Mouse (Mus musculus): ENCODE data around the gene Gdap2. TPM values are rescaled to one million over a fixed set of nuclear protein-coding genes. Genes with fewer than 3 reads are reported as not detected.

Gdap2 gene
- polyA plus RNA-seq, 1 experiment from 2014 or later: 27.2 TPM

DNA sequence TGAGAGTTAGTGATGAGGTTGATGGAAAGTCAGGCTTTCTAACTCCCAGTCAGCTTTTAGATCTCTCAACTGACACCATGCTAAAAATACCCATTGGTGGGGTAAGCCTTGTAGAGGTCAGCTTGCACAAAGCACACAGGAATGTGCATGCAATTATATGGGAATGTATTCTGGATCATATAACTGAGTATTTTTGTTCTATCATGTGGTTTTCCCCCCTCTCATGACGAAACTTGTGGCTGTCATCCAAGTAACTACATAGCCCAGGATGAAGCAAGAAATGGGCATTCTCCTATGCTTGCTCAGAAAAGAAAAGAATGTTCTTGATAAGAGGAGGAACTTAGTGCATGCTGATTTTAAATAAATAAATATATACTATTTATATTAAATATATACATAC, 65.3 kb downstream of the Gdap2 start:
- Histone ChIP-seq H3K36me3 (ENCODE audit: control insufficient read depth, insufficient read depth, low read length) (no peaks in the 10 kb centered on the region), H3K4me2 (no peak overlapping the region), H3K27me3 (ENCODE audit: control insufficient read depth, insufficient read depth, low read length) (no peaks in the 10 kb centered on the region), H3K9ac (ENCODE audit: low read depth, low read length) (no peak overlapping the region), H3K4me1 (ENCODE audit: control insufficient read depth, insufficient read depth, low read length) (no peaks in the 10 kb centered on the region), H3K4me3 (ENCODE audit: low read depth, low read length) (no peak overlapping the region), H3K27ac (ENCODE audit: low read depth, low read length) (no peak overlapping the region), H3K9me3 (replicated peaks; ENCODE audit: control insufficient read depth, low read length) (no peaks in the 10 kb centered on the region)
- no peak for ATAC-seq (replicated peaks; ENCODE audit: insufficient number of reproducible peaks, low FRiP score, low TSS enrichment)
- 70% methylated on average over 1 of the region's 1 CpGs for WGBS (ENCODE audit: insufficient replicate concordance)

GRCm38 (mm10) chr3:100228981-100229380, 66.8 kb downstream of the Gdap2 start:
- no peaks in the 10 kb centered on the region for H3K9me3 ChIP-seq (replicated peaks; ENCODE audit: control insufficient read depth, low read length)
- H3K27ac ChIP-seq (ENCODE audit: low read depth, low read length): no peak overlapping the region
- no peak overlapping the region for H3K9ac ChIP-seq (ENCODE audit: low read depth, low read length)
- H3K4me1 ChIP-seq (ENCODE audit: control insufficient read depth, insufficient read depth, low read length): no peaks in the 10 kb centered on the region
- 72% methylated on average over 3 of the region's 3 CpGs for WGBS (ENCODE audit: insufficient replicate concordance)
- no peaks in the 10 kb centered on the region for H3K36me3 ChIP-seq (ENCODE audit: control insufficient read depth, insufficient read depth, low read length)
- no peak overlapping the region for H3K4me3 ChIP-seq (ENCODE audit: low read depth, low read length)
- ATAC-seq (replicated peaks; ENCODE audit: insufficient number of reproducible peaks, low FRiP score, low TSS enrichment): no peak
- H3K27me3 ChIP-seq (ENCODE audit: control insufficient read depth, insufficient read depth, low read length): no peaks in the 10 kb centered on the region
- no peak overlapping the region for H3K4me2 ChIP-seq

DNA sequence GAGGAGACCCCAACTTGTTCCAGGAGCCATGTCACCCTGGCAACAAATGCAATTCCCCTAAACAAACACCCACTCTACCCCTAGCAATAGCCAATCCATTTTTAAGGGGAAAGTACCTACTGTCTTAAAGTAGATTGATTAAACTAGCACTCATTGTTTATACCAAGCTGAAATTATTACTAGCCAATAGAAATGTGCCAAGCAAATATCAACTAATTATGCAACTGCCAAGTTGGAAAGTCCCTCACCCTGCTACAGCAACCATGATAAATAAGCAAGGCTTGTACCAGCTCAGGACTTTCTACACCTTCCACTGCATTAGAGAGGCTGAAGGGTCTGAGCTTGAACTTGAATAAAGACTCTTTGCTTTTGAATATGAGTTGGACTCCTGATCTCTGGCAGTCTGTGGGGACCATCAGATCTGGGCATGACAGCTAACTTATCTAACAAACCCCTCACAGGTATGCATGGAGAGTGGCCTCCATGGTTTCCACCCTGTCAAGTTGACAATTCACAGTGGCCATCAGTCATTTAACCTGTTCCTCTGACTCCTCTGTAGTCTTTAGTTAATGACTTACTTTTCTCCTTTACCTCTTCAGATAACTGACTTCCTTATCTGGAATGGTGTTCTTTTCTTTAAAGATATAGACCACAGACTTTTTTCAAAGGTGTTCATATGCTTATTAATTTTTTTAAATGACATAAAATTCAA, 74.7 kb downstream of the Gdap2 start:
- Histone ChIP-seq H3K27ac (ENCODE audit: low read depth, low read length) (no peak overlapping the region), H3K4me3 (ENCODE audit: low read depth, low read length) (no peak overlapping the region)

DNA sequence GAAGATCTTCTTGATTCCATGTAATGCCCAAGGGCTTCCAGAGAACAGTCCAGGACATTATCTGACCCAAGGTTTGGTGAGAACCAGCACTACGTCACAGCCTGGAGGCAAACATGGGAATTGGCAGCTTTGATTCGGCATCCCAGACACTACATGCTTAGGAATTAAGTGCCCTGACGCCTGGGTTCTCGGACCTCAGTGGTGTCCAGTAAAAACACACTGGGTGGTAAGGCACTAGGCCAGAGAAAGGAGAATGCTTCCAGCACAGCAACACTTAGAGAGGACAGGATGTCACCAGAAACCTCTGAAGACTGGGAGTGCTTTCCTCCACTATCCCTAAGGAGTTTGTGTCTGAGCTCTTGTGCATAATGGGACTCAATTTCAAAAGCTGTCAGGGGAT, 80.0 kb downstream of the Gdap2 start:
- WGBS (ENCODE audit: insufficient replicate concordance): 83% methylated on average over 4 of the region's 4 CpGs
- no peak overlapping the region for H3K27ac ChIP-seq (ENCODE audit: low read depth, low read length)
- H3K27me3 ChIP-seq (ENCODE audit: control insufficient read depth, insufficient read depth, low read length): no peaks in the 10 kb centered on the region
- no peaks in the 10 kb centered on the region for H3K36me3 ChIP-seq (ENCODE audit: control insufficient read depth, insufficient read depth, low read length)
- ATAC-seq (replicated peaks; ENCODE audit: insufficient number of reproducible peaks, low FRiP score, low TSS enrichment): no peak
- H3K4me2 ChIP-seq: no peak overlapping the region
- no peaks in the 10 kb centered on the region for H3K9me3 ChIP-seq (replicated peaks; ENCODE audit: control insufficient read depth, low read length)
- no peaks in the 10 kb centered on the region for H3K4me1 ChIP-seq (ENCODE audit: control insufficient read depth, insufficient read depth, low read length)
- H3K4me3 ChIP-seq (ENCODE audit: low read depth, low read length): no peak overlapping the region
- no peak overlapping the region for H3K9ac ChIP-seq (ENCODE audit: low read depth, low read length)

More for the DNA sequence above, 74.7 kb downstream of the Gdap2 start:
- H3K4me2 ChIP-seq: no peak overlapping the region
- H3K27me3 ChIP-seq (ENCODE audit: control insufficient read depth, insufficient read depth, low read length): no peaks in the 10 kb centered on the region
- no peak for ATAC-seq (replicated peaks; ENCODE audit: insufficient number of reproducible peaks, low FRiP score, low TSS enrichment)
- no peaks in the 10 kb centered on the region for H3K9me3 ChIP-seq (replicated peaks; ENCODE audit: control insufficient read depth, low read length)
- no peaks in the 10 kb centered on the region for H3K36me3 ChIP-seq (ENCODE audit: control insufficient read depth, insufficient read depth, low read length)
- H3K4me1 ChIP-seq (ENCODE audit: control insufficient read depth, insufficient read depth, low read length): no peaks in the 10 kb centered on the region
- no peak overlapping the region for H3K9ac ChIP-seq (ENCODE audit: low read depth, low read length)

GRCm38 (mm10) chr3:100246286-100246825, 84.2 kb downstream of the Gdap2 start:
- Histone ChIP-seq H3K4me3 (ENCODE audit: low read depth, low read length) (no peak overlapping the region), H3K9ac (ENCODE audit: low read depth, low read length) (no peak overlapping the region), H3K4me2 (no peak overlapping the region), H3K9me3 (replicated peaks; ENCODE audit: control insufficient read depth, low read length) (no peaks in the 10 kb centered on the region), H3K27me3 (ENCODE audit: control insufficient read depth, insufficient read depth, low read length) (no peaks in the 10 kb centered on the region), H3K27ac (ENCODE audit: low read depth, low read length) (no peak overlapping the region), H3K4me1 (ENCODE audit: control insufficient read depth, insufficient read depth, low read length) (no peaks in the 10 kb centered on the region), H3K36me3 (ENCODE audit: control insufficient read depth, insufficient read depth, low read length) (no peaks in the 10 kb centered on the region)
- no peak for ATAC-seq (replicated peaks; ENCODE audit: insufficient number of reproducible peaks, low FRiP score, low TSS enrichment)
- 49% methylated on average over 4 of the region's 4 CpGs for WGBS (ENCODE audit: insufficient replicate concordance)

Other genes starting within 250 kb of the Gdap2 start
- 27.4 and 34.5 TPM in 2 replicates for gene Wdr3, start within 50 bp of the Gdap2 start, polyA plus RNA-seq (2014; fragmentation: Nextera tagmentation; extraction: Ambion mirVana)